Mouse (Mus musculus): ENCODE measurements around the gene Esrrb. TPM values are rescaled to one million over a fixed set of nuclear protein-coding genes. Genes with fewer than 3 reads are reported as not detected.

Gene Esrrb
- 5.2 and 7.0 TPM in 2 replicates for polyA plus RNA-seq (2015; fragmentation: Nextera tagmentation; extraction: Ambion mirVana)

DNA sequence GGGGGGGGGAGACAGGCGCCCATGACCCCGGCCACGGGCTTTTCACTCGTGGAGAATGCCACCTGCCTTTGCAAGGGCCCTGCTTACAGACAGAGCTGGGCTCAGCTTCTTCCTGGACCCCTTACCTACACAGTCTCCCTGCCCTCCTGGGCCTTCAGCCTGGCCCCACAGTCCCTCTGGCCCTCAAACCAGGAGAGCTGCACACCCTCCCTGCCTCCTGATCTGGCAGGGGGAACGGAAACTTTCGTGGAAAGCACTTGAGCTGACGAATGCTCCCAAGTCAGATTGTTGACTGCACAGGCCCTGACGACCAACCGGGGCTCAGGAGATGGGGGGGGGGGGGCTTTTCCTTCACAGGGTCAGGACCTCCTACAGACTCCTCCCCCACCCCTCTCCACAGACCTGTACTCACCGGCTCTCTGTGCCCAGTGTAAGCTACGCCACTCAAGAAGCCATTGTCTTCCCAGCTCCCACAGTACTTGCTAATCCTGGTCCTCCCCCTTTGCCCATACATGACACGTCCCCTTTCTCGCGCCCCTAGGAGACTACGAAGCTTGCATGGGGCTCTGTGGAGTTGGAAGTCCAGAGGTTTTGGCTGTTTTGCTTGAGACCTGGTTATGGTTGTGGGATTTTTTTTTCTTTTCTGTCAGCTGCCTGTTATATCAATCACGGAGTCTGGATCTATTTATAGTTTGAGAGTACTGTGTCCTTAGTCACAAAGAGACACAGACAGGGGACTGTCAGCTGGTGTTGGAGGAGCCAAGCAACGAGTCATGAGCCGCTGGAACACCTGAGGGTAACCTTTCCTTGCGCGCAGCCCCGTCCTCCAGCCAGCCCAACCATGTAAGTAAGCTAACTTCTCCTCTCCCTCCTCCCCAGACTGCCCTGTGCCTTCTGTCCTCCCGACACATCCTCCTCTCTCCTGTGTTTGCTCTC lies at the start of gene Esrrb:
Gene Esrrb, plus strand, starts transcription at position 422 of the 936 bp plus-strand sequence.
- WGBS = 34% methylated on average over 22 of the region's 22 CpGs
- H3K4me3 ChIP-seq (ENCODE audit: low read length) = no peak within 1 kb of the TSS
- no peaks in the 10 kb centered on the region; the same call in 1 of the 2 replicates for H3K27me3 ChIP-seq (replicated peaks; ENCODE audit: control insufficient read depth, insufficient read depth, low read length)
- no peaks in the 10 kb centered on the region for H3K9me3 ChIP-seq (ENCODE audit: control insufficient read depth, low read length)
- no peaks in the 10 kb centered on the region for H3K36me3 ChIP-seq (ENCODE audit: control insufficient read depth, insufficient read depth, low read length)
- peak; percentile 56; the same call in 1 of the 2 replicates for ATAC-seq
- no peak within 1 kb of the TSS for H3K9ac ChIP-seq (ENCODE audit: low read depth, low read length)
- H3K4me2 ChIP-seq (ENCODE audit: low read length) = no peak within 1 kb of the TSS
- no peak within 1 kb of the TSS for H3K27ac ChIP-seq (ENCODE audit: low read depth, low read length)
- peaks cover 10% of the 10 kb centered on the region for H3K4me1 ChIP-seq (ENCODE audit: control insufficient read depth, insufficient read depth, low read depth, low read length)

GRCm38 (mm10) chr12:86320629-86321028 lies 40.3 kb upstream of the Esrrb start:
- no peak overlapping the region for H3K4me2 ChIP-seq (ENCODE audit: low read length)
- WGBS = 17% methylated on average over 12 of the region's 12 CpGs
- H3K4me3 ChIP-seq (ENCODE audit: low read length) = no peak overlapping the region
- no peak overlapping the region for H3K27ac ChIP-seq (ENCODE audit: low read depth, low read length)
- no peak for ATAC-seq
- H3K36me3 ChIP-seq (ENCODE audit: control insufficient read depth, insufficient read depth, low read length) = no peaks in the 10 kb centered on the region
- no peaks in the 10 kb centered on the region for H3K4me1 ChIP-seq (ENCODE audit: control insufficient read depth, insufficient read depth, low read depth, low read length)
- no peaks in the 10 kb centered on the region for H3K27me3 ChIP-seq (replicated peaks; ENCODE audit: control insufficient read depth, insufficient read depth, low read length)
- H3K9me3 ChIP-seq (ENCODE audit: control insufficient read depth, low read length) = no peaks in the 10 kb centered on the region
- no peak overlapping the region for H3K9ac ChIP-seq (ENCODE audit: low read depth, low read length)

DNA sequence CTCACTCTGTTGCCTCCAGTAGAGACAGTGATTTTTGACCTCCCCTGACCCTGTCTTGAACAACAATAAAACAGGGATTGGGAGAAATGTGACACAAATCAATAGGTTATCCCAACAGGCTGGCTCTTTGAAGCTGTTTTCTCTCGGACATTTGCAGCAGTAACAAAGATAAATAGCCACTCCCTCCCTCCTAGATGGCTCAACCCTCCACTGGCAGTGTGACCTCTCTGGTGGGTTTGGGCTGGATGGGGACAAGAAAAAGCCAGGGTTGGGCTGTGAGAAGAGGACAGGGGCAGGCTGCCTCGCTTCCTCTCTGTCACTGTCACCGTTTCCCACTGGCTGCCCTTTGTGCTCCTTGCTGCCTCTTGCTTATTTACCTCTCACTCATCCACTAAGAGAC lies 36.6 kb upstream of the Esrrb start:
- H3K4me1 ChIP-seq (ENCODE audit: control insufficient read depth, insufficient read depth, low read depth, low read length) = no peaks in the 10 kb centered on the region
- H3K4me3 ChIP-seq (ENCODE audit: low read length) = no peak overlapping the region
- no peak for ATAC-seq
- WGBS = 20% methylated on average over 3 of the region's 3 CpGs
- H3K4me2 ChIP-seq (ENCODE audit: low read length) = no peak overlapping the region
- no peaks in the 10 kb centered on the region for H3K9me3 ChIP-seq (ENCODE audit: control insufficient read depth, low read length)
- no peak overlapping the region for H3K9ac ChIP-seq (ENCODE audit: low read depth, low read length)
- H3K27me3 ChIP-seq (replicated peaks; ENCODE audit: control insufficient read depth, insufficient read depth, low read length) = no peaks in the 10 kb centered on the region
- no peak overlapping the region for H3K27ac ChIP-seq (ENCODE audit: low read depth, low read length)
- H3K36me3 ChIP-seq (ENCODE audit: control insufficient read depth, insufficient read depth, low read length) = no peaks in the 10 kb centered on the region

DNA sequence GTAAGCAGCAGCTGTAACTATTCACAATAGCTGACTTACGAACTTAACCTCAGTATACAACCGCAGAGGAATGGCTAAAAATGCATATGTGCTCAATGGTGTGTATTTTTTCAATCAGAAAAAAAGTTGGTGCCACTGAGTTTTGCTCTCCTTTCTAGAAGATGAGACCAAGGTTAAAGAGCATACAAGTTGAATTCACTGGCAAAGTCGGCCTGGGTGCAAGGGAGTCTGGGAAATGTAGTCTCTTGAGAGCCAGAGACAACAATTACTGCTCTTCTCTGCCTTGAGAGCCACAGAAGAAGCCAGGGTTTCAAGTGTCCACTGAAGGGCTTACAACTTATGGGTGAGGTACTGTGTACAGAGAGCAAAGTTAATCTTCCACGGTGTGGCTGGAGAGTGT lies 31.1 kb upstream of the Esrrb start:
- no peak for ATAC-seq
- no peak overlapping the region for H3K4me2 ChIP-seq (ENCODE audit: low read length)
- no peaks in the 10 kb centered on the region for H3K9me3 ChIP-seq (ENCODE audit: control insufficient read depth, low read length)
- no peaks in the 10 kb centered on the region for H3K36me3 ChIP-seq (ENCODE audit: control insufficient read depth, insufficient read depth, low read length)
- H3K4me1 ChIP-seq (ENCODE audit: control insufficient read depth, insufficient read depth, low read depth, low read length) = no peaks in the 10 kb centered on the region
- no peak overlapping the region for H3K9ac ChIP-seq (ENCODE audit: low read depth, low read length)
- WGBS = 59% methylated on average over 4 of the region's 4 CpGs
- H3K4me3 ChIP-seq (ENCODE audit: low read length) = no peak overlapping the region
- H3K27me3 ChIP-seq (replicated peaks; ENCODE audit: control insufficient read depth, insufficient read depth, low read length) = no peaks in the 10 kb centered on the region
- H3K27ac ChIP-seq (ENCODE audit: low read depth, low read length) = no peak overlapping the region

GRCm38 (mm10) chr12:86330684-86331083 lies 30.2 kb upstream of the Esrrb start:
- peak; percentile 52; the same call in 1 of the 2 replicates for ATAC-seq
- Histone ChIP-seq H3K4me1 (ENCODE audit: control insufficient read depth, insufficient read depth, low read depth, low read length) (no peaks in the 10 kb centered on the region), H3K9ac (ENCODE audit: low read depth, low read length) (no peak overlapping the region), H3K27ac (ENCODE audit: low read depth, low read length) (no peak overlapping the region), H3K4me2 (ENCODE audit: low read length) (peak overlapping the region; percentile 14; the same call in 1 of the 2 replicates), H3K27me3 (replicated peaks; ENCODE audit: control insufficient read depth, insufficient read depth, low read length) (no peaks in the 10 kb centered on the region), H3K36me3 (ENCODE audit: control insufficient read depth, insufficient read depth, low read length) (no peaks in the 10 kb centered on the region), H3K4me3 (ENCODE audit: low read length) (no peak overlapping the region), H3K9me3 (ENCODE audit: control insufficient read depth, low read length) (no peaks in the 10 kb centered on the region)
- 55% methylated on average over 9 of the region's 9 CpGs for WGBS

DNA sequence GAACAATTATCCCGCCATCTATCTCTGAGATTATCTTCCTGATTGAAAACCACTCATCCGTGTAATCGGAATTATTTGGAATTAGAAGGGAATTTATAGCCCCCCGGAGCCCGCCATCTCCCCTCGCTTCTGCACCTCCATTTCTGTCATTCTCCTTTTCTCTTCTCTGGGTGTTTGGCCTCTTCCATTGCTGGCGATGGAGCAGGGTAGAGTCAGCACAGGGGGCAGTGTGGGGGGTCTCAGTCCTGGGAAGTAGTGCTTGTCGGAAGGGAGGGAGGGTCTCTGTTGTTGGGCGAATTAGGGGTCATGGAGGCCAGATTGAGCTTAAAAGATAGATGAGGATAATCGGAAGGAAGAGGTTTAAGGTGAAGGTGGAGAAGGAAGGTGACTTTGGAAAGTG lies 29.7 kb upstream of the Esrrb start:
- no peak overlapping the region for H3K4me3 ChIP-seq (ENCODE audit: low read length)
- H3K4me1 ChIP-seq (ENCODE audit: control insufficient read depth, insufficient read depth, low read depth, low read length) = no peaks in the 10 kb centered on the region
- H3K27me3 ChIP-seq (replicated peaks; ENCODE audit: control insufficient read depth, insufficient read depth, low read length) = no peaks in the 10 kb centered on the region
- H3K9me3 ChIP-seq (ENCODE audit: control insufficient read depth, low read length) = no peaks in the 10 kb centered on the region
- H3K9ac ChIP-seq (ENCODE audit: low read depth, low read length) = no peak overlapping the region
- ATAC-seq = no peak
- no peaks in the 10 kb centered on the region for H3K36me3 ChIP-seq (ENCODE audit: control insufficient read depth, insufficient read depth, low read length)
- 41% methylated on average over 10 of the region's 10 CpGs for WGBS
- H3K4me2 ChIP-seq (ENCODE audit: low read length) = peak overlapping the region; percentile 14; the same call in 1 of the 2 replicates
- no peak overlapping the region for H3K27ac ChIP-seq (ENCODE audit: low read depth, low read length)

DNA sequence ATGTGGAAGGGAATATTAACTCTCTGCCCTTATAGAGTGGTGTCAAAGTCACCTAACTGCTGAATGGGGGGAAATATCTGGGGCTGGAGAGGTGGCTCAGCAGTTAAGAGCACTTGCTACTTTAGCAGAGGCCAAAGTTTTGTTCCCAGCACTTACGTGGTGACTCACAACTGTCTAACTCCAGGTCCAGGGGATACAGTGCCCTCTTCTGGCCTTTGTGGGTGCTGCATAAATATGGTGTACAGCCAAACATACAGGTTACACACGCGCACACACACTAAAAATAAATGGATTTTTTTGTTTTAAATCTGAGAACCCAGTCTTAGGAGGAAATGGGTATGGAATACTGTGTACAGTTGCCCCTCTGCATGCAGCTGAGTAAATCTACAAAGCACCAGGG lies 24.7 kb upstream of the Esrrb start:
- Histone ChIP-seq H3K9ac (ENCODE audit: low read depth, low read length) (no peak overlapping the region), H3K27ac (ENCODE audit: low read depth, low read length) (no peak overlapping the region), H3K4me3 (ENCODE audit: low read length) (no peak overlapping the region), H3K4me2 (ENCODE audit: low read length) (no peak overlapping the region), H3K4me1 (ENCODE audit: control insufficient read depth, insufficient read depth, low read depth, low read length) (0 out of 2 replicates have a peak, but pooled peaks cover 3% of the 10 kb centered on the region), H3K27me3 (replicated peaks; ENCODE audit: control insufficient read depth, insufficient read depth, low read length) (no peaks in the 10 kb centered on the region), H3K36me3 (ENCODE audit: control insufficient read depth, insufficient read depth, low read length) (no peaks in the 10 kb centered on the region), H3K9me3 (ENCODE audit: control insufficient read depth, low read length) (no peaks in the 10 kb centered on the region)
- 97% methylated on average over 3 of the region's 3 CpGs for WGBS
- ATAC-seq = no peak

DNA sequence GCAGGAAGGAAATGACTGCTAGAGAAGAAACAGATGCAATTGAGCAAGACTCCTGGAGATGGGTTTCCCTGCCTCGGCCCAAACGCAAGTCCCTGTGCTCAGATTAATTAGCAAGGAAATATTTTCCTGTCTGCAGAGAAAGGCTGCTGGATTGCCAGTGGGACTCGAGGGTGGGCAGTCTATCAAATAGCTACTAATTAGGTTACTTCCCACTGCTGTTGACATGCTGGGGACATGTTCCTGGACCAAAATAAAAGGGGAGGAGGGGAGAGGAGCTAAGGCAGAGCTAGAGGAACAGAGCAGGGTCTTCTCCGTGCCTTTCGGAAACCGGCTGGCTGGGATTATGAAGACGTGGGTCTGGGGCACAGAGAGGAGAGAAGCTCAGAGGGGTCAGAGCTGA lies 24.0 kb upstream of the Esrrb start:
- H3K27ac ChIP-seq (ENCODE audit: low read depth, low read length) = no peak overlapping the region
- no peaks in the 10 kb centered on the region for H3K36me3 ChIP-seq (ENCODE audit: control insufficient read depth, insufficient read depth, low read length)
- WGBS = 24% methylated on average over 7 of the region's 7 CpGs
- no peak for ATAC-seq
- H3K4me1 ChIP-seq (ENCODE audit: control insufficient read depth, insufficient read depth, low read depth, low read length) = 0 out of 2 replicates have a peak, but pooled peaks cover 3% of the 10 kb centered on the region
- H3K9ac ChIP-seq (ENCODE audit: low read depth, low read length) = no peak overlapping the region
- no peak overlapping the region for H3K4me2 ChIP-seq (ENCODE audit: low read length)
- no peak overlapping the region for H3K4me3 ChIP-seq (ENCODE audit: low read length)
- no peaks in the 10 kb centered on the region for H3K27me3 ChIP-seq (replicated peaks; ENCODE audit: control insufficient read depth, insufficient read depth, low read length)
- H3K9me3 ChIP-seq (ENCODE audit: control insufficient read depth, low read length) = no peaks in the 10 kb centered on the region

DNA sequence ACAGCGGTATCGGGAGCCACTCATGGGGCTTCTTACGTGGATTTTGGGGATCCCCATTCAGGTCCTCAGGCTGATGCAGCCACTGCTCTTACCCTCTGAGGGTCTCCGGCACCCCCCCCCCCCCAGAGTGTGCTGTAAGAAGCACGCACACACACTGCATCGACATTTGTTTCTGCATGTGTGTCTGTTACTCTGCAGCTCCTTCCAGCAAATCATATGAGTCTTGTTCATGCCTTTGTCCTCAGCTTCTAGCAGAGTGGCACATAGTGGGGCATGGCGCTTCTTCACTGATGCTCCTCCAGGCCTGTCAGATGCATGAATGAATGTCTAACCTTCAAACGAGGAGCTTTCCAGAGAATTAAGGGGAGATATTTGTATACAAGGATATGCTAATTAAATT lies 11.4 kb upstream of the Esrrb start:
- peak; percentile 34; the same call in 1 of the 2 replicates for ATAC-seq

More for the DNA sequence above, 11.4 kb upstream of the Esrrb start:
- no peak overlapping the region for H3K9ac ChIP-seq (ENCODE audit: low read depth, low read length)
- no peaks in the 10 kb centered on the region for H3K9me3 ChIP-seq (ENCODE audit: control insufficient read depth, low read length)
- H3K4me1 ChIP-seq (ENCODE audit: control insufficient read depth, insufficient read depth, low read depth, low read length) = peaks cover 5% of the 10 kb centered on the region; the same call in 1 of the 2 replicates
- H3K27ac ChIP-seq (ENCODE audit: low read depth, low read length) = no peak overlapping the region
- WGBS = 70% methylated on average over 8 of the region's 8 CpGs
- H3K36me3 ChIP-seq (ENCODE audit: control insufficient read depth, insufficient read depth, low read length) = no peaks in the 10 kb centered on the region
- H3K4me3 ChIP-seq (ENCODE audit: low read length) = no peak overlapping the region
- no peak overlapping the region for H3K4me2 ChIP-seq (ENCODE audit: low read length)
- H3K27me3 ChIP-seq (replicated peaks; ENCODE audit: control insufficient read depth, insufficient read depth, low read length) = no peaks in the 10 kb centered on the region
